Mouse (Mus musculus): ENCODE results near the gene Ptpn1.

Ptpn1 gene

GRCm38 (mm10) chr2:167942199-167942925 lies 10.5 kb downstream of the Ptpn1 start:
- in situ Hi-C loops (cut with MboI, MseI): loop anchor here (10.0 to 25.0 kb wide), 4 partner anchors 878 to 1930 kb away; partner anchors contain the start of genes Stau1 (in 1 of the 2) and Znfx1 (in 1 of the 2)

DNA sequence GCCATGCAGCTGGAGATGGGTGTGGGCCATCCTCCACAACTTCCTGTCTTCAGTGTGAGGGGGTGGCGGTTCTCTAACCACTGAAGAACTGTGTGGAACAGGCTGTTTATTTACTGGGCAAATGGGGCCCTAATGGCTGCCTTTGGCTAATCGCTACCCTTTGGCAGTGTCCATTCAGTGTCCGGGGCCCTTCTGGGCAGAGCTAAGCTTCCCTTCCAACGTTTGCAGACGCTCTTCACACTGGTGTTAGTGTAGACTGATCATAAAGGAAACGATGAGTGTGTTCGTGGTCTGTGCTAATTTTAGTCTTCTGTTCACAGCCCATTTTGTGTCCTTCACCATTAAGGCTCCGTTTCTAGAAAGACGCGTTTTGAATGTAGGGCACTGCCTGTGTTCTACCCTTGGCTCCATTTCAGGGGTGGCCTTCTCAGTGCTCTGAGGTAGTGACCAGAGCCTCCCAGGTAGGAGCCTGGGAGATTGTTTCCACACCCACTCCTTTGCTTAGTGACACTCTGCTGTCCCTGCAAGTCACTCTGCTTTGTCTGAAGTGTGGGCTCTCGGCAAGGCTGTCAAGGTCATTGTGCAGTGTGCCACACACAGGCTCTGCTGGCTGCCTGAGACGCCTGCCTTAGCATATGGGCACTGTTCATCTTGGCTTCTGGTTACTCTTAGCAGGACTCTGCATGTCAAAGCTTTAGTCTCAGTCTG lies 11.2 kb downstream of the Ptpn1 start:
- in situ Hi-C loops (cut with MboI, MseI): loop anchor here (10.0 to 25.0 kb wide), 4 partner anchors 878 to 1931 kb away; partner anchors contain the start of genes Stau1 (in 1 of the 2) and Znfx1 (in 1 of the 2)

GRCm38 (mm10) chr2:167944193-167944592 lies 12.3 kb downstream of the Ptpn1 start:
- in situ Hi-C loops (cut with MboI, MseI): loop anchor here (10.0 to 25.0 kb wide), 4 partner anchors 879 to 1932 kb away; partner anchors contain the start of genes Stau1 (in 1 of the 2) and Znfx1 (in 1 of the 2)

DNA sequence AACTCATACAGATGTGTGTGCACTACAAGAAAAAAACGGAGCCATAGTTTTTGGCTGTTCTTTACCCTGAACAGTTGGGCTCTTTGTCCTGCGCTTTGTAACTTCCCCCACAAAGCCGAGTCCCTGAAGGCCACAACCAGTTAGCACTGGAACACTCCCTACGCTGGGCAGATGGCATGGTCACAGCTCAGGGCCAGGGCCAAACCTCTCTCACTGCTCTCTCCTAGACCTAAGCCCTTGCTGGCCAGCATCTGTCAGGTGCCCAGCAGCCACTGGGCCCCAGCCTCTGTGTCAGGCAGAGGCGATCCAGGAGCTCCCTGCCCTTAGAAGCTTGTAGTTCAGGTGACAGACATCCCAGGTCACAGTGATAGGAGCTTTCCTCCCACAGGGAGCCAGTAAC lies 13.6 kb downstream of the Ptpn1 start:
- in situ Hi-C loops (cut with MboI, MseI): loop anchor here (10.0 to 25.0 kb wide), 4 partner anchors 881 to 1933 kb away; partner anchors contain the start of genes Stau1 (in 1 of the 2) and Znfx1 (in 1 of the 2)

GRCm38 (mm10) chr2:167947251-167947650 lies 15.4 kb downstream of the Ptpn1 start:
- in situ Hi-C loops (cut with MboI, MseI): loop anchor here (10.0 to 25.0 kb wide), 4 partner anchors 882 to 1935 kb away; partner anchors contain the start of genes Stau1 (in 1 of the 2) and Znfx1 (in 1 of the 2)

DNA sequence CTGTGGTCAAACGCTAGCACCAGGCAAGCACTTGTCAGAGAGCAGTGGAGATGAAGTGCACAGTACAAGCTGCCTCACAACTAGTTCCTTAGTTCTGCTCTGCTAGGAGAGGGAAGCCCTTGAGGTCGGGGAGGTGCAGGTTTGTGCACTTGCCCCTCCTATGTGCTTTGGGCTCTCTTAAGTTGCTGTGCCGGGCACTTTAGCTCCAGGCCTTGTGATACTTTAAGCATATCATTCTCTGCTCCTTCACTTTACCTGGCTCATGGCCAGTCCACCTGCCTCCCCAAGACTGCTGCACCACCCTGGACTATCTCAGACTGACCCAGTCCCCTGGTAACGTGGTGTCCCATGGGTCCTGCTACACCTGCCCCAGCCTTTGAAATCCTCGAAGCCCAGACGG lies 16.2 kb downstream of the Ptpn1 start:
- in situ Hi-C loops (cut with MboI, MseI): loop anchor here (10.0 to 25.0 kb wide), 4 partner anchors 883 to 1936 kb away; partner anchors contain the start of genes Stau1 (in 1 of the 2) and Znfx1 (in 1 of the 2)

DNA sequence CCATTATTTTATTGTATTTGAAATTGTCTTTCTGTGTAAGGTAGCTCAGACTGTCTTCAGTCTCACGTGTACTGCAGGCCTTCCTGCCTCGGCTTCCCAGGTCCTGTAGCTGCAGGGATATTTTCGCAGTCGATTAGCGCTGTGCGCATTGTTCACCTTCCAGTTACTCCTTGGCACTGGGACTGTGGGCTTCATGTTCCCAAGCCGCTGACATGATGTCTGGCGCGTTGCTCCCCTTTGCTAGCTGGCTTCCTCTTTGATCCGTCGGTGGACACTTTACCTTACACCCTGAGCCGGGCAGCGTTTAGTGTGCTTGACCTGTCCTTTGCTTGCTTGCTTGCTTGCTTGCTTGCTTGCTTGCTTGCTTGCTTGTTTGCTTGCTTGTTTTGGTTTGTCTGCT lies 16.7 kb downstream of the Ptpn1 start:
- in situ Hi-C loops (cut with MboI, MseI): loop anchor here (10.0 to 25.0 kb wide), 4 partner anchors 884 to 1936 kb away; partner anchors contain the start of genes Stau1 (in 1 of the 2) and Znfx1 (in 1 of the 2)

- in situ Hi-C loops (cut with MboI, MseI): loop anchor here (10.0 to 25.0 kb wide), 4 partner anchors 884 to 1937 kb away; partner anchors contain the start of genes Stau1 (in 1 of the 2) and Znfx1 (in 1 of the 2)
These were observed 17.4 kb downstream of the Ptpn1 start for GRCm38 (mm10) chr2:167949250-167949649.

GRCm38 (mm10) chr2:167949808-167950207 lies 18.0 kb downstream of the Ptpn1 start:
- in situ Hi-C loops (cut with MboI, MseI): loop anchor here (10.0 to 25.0 kb wide), 4 partner anchors 885 to 1938 kb away; partner anchors contain the start of genes Stau1 (in 1 of the 2) and Znfx1 (in 1 of the 2)

GRCm38 (mm10) chr2:167950681-167951080 lies 18.8 kb downstream of the Ptpn1 start:
- in situ Hi-C loops (cut with MboI, MseI): no loop called here

DNA sequence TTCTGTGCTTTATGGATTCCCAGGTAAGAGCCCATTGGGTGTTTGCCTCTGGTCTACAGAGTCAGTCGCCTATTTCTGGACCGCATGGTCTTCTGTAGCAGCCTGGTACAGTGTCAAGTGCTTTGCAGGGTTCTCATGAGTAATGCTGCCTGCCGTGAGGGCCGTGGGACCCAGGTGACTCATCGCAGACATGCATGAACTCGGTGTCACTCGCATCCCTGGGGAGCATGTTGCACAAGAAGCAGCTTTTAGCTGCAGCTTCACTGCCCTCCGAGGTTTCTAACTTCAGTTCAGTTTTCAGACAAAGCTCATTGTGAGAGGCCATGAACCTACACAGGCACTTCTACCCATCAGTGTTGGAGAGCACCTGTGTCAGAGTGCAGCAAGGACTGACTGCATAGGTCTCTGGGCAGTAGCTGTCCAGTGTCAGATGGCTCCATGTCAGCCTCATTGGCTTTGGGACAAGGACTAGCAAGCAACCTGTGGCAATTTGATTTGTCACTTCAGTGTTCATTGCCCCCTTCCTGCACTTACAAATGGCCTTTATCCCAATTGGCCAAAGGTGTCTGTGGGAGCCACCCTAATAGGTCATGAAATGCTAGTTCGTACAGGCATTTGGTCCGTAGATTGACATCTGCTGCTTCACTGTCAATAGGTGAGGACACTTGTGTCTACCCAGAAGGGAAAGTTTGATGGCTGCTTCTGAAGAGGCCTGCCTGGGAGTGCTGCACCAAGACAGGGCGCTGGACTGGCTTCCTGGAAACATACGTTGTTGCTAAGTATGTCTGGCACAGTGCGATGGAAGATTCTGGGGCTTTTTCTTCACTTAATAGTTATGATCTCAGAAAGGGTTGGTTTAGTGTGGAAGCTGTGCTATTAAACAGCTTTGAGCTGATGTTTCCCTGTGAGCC lies 19.7 kb downstream of the Ptpn1 start:
- in situ Hi-C loops (cut with MboI, MseI): no loop called here

DNA sequence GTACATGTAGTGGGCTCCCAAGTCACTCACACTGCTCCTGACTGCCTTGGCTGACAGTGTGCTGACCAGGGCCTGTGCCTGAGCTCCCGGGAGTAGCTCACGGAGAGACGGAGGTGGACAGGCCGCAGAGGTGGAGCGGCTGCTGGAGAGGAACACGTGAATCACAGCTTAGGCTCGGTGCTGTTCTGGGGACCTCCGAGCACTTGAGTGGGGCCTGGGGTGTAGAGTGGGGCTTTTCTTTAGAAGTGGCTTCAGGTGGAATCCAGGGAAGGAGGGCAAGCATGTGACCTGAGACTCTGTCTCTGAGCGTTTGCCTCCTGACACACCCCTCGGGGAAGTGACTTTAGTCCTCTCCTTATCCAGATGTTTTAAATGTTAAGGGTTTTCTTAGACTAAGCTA lies 22.0 kb downstream of the Ptpn1 start:
- in situ Hi-C loops (cut with MboI, MseI): no loop called here

- in situ Hi-C loops (cut with MboI, MseI): no loop called here
These were observed 23.1 kb downstream of the Ptpn1 start for GRCm38 (mm10) chr2:167954928-167955327.

- in situ Hi-C loops (cut with MboI, MseI): no loop called here
These were observed 25.7 kb downstream of the Ptpn1 start for GRCm38 (mm10) chr2:167957539-167957938.

- in situ Hi-C loops (cut with MboI, MseI): no loop called here
These were observed 26.4 kb downstream of the Ptpn1 start for GRCm38 (mm10) chr2:167958082-167958788.

- in situ Hi-C loops (cut with MboI, MseI): no loop called here
These were observed 27.0 kb downstream of the Ptpn1 start for GRCm38 (mm10) chr2:167958843-167959242.

DNA sequence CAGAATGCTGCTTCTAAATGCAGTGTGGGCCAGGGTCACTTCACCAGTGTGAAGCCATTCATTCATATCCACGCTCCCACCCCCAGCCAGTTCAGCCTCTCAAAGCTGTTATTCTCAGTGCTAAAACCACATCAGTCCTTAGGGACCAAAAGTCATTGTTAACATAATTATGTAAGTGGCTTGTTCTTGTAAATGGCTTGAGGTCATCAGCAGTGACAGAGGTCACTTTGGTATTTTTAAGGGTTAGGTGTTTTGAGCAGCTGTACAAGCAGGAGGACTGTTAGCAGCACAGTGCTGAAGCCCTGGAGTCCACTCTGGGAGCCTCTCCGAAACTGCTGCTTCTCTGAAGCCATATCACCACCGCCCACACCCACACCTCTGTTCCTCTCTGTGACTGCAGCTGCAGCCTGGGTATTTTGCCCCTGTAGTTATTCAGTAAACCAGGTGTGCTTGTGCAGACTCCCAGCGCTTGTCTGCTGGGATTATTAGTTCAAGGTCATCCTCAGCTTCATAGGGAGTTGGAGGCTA lies 27.6 kb downstream of the Ptpn1 start:
- in situ Hi-C loops (cut with MboI, MseI): no loop called here

DNA sequence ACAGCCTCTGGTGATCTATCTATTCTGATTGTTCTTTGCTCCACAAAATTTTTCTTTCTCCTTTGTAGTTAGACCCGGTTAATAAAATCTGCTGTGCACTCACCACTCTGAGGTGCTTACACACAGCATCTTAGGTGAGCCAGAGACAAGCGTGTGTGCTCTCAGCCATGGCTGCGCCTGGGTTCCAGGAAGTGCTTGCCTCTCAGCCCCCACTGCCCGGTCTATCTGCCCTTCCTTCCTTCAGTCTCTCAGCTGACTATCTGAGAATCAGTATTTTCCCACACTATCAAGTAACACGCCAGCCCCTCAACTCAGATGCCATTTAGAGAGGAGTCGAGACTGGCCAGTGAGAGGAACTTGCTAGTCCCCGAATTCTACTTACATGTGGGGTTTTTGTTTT lies 28.1 kb downstream of the Ptpn1 start:
- in situ Hi-C loops (cut with MboI, MseI): no loop called here

GRCm38 (mm10) chr2:167960584-167960983 lies 28.7 kb downstream of the Ptpn1 start:
- in situ Hi-C loops (cut with MboI, MseI): no loop called here

DNA sequence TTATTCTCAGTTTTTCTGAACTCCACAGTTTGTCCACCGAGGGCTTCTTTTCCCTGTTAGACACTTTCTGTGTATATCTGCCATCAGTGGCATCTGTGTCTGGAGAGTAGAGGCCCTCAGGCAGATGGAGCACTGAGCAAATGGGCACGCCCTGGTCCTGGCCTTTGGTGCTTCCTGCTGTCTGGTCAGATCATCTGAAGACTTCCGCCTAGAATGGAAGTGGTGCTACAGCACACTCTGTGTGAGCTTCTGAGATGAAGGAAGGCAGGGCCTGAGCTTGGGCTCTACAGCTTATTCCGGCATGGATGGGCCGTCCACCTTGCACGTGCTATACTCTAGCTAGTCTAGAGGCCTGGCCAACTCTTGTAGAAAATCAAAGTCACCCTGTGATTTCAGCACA lies 30.5 kb downstream of the Ptpn1 start:
- in situ Hi-C loops (cut with MboI, MseI): no loop called here
